Mouse (Mus musculus): ENCODE data around the gene 9130230L23Rik.
"Not testable (repeated sequence)": the region's sequence is repeated elsewhere in the genome, so short reads cannot be mapped to it uniquely, and the experiment has no call there.

Gene 9130230L23Rik

GRCm38 (mm10) chr5:66005041-66005678 is 1.1 kb upstream of the 9130230L23Rik start:
- no peak for DNase-seq

DNA sequence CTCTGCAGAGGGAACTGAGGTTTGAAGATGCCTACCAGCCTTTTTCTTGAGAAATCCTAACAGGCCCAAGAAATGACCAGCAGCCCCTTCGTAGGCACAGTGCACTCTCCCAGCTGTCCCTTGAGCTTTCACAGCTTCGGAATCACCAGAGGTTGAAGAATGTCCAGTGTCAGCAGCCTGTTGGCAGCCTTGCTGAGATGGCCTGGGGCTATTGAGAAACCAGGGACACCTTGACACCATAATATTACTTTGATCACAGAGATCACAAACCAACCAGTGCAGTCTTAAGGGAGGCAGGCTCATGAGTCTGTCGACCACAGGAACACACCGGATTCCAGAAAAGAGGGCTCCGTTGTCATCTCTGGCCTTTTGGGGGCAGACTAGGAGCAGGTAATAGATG is 2.9 kb downstream of the 9130230L23Rik start:
- no peak for DNase-seq

DNA sequence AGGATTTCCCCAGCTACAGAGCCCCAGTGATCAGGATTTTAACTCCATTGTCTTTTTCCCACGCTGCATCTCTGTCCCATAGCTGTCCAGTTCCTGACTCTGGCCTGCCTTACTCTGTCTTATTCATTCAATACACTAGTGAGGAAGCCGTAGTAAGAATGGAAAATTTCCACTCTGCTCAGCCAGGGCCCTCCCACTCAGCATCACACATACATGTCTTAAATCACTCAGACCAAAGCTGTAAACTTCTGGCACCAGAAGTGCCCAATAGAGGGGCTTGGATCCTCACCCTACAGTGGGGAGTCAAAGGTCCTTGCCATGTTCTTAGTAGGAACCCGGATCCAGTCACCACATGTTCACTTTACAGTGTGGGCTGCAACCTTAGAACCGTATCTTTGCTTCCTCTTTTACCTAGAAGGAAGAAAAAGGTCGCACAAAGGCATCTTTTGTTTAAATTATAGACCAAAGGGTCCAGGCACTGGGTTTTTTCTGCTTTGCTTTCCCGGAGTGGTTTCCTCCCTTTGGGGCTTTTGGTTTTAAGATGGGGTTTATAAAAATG is 3.4 kb downstream of the 9130230L23Rik start:
- DNase-seq: no peak

GRCm38 (mm10) chr5:66000074-66000473 is 4.0 kb downstream of the 9130230L23Rik start:
- DNase-seq: peak; percentile 93

DNA sequence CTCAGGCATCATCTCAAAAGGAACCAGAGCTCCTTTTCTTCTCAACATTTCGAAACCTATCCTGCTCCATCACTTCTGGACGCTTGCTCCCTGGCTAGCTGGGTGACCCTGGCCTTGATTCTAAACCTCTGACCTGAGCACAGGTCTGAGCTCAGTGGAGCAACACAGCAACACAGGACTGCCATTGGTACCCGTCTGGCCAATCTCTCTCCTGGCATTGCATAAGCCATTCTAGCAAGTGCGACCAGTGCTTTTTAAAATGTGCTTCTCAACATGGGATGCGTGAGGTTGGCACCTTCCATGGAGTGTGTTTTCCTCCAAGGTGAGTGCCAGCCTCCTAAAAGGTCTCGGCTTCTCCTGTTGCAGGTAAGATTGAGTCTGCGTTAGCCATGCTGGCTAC is 5.0 kb downstream of the 9130230L23Rik start:
- DNase-seq: no peak

GRCm38 (mm10) chr5:65997813-65998212 is 6.3 kb downstream of the 9130230L23Rik start:
- DNase-seq: no peak

DNA sequence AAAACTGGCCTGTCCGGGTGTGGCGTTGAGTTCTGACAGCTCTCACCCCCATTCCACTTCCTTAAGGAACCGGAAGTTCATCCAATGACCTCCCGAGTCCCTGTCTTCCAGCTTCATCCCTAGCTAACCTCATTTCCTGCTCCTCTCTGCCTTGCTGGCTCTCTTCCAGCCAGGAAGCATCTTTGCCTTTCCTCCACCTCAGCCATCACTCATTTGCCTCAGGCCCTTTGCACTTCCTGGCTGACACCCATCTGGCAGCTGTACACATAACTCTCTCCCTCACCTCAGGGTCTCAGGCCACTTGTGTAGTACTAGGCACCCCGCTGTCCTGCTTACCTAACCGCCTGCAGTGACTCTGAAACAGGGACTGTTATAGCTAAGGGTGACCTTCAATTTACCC is 9.4 kb downstream of the 9130230L23Rik start:
- peak; percentile 70 for DNase-seq

DNA sequence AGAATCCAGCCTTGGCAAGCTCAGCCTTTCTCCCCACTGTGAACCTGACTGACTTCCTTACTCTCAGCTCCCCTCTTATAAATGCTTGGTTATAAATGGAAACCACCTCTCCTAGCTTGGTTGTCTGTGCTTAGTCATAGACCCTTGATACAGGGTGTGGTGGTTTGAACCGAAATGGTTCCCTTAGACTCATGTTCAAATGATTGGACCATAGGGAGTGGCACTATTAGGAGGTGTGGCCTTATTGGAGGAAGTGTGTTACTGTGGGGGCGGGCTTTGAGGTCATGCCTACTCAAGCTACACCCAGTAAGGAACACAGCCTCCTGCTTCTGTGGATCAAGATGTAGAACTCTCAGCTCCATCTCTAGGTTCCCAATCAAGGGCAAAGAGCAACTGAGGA is 12.9 kb downstream of the 9130230L23Rik start:
- DNase-seq: no peak

DNA sequence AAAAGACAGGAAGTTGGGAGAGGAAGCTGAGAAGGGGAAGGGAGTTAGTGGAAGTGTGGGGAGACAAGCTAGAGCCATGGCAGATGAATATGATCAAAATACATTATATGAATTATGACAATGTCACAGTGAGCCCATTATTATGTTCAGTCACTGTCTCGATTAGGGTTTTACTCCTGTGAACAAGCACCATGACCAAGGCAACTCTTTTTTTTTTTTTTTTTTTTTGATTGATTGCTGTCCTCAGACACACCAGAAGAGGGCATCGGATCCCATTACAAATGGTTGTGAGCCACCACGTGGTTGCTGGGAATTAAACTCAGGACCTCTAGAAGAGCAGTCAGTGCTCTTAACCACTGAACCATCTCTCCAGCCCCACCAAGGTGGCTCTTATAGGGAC is 17.1 kb downstream of the 9130230L23Rik start:
- DNase-seq: not testable (repeated sequence)

DNA sequence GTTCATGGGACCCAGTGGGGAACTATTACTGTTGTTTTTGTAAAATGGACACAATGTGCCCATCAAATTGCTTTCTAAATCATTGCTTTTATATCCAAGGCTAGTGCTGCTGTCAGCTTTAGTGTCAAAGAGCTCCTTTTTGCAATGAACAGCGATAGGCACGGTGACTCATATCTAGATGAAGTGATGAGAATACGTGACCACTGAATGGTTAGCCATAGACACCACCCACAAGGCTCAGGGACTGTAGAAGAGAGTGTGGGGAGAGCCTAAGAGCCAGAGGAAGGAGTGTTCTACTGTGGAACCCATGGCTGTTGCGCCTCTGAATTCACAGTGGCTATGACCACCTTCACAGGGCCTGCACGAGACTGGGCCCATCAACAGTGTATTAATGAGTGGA is 17.7 kb downstream of the 9130230L23Rik start:
- DNase-seq: no peak

- DNase-seq: no peak
Observed at GRCm38 (mm10) chr5:65975731-65976130, 28.4 kb downstream of the 9130230L23Rik start.

DNA sequence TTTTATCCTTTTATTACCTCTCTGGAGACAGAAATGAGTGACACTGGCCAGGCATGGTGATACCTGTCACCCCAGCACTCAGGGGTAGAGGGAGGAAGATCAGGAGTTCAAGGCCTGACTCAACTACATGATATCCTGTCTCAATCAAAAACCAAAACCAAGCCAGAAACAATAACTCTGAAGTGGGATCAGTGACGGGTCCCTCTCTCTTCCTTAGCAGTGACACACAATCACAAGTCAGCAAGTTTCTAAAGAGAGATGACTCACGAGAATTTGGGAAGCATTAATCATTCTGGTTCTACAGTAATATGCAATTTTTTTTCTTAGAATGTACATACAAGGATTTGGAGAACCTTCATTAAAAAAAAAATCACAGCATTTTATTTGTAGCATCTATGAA is 30.9 kb downstream of the 9130230L23Rik start:
- no peak for DNase-seq

DNA sequence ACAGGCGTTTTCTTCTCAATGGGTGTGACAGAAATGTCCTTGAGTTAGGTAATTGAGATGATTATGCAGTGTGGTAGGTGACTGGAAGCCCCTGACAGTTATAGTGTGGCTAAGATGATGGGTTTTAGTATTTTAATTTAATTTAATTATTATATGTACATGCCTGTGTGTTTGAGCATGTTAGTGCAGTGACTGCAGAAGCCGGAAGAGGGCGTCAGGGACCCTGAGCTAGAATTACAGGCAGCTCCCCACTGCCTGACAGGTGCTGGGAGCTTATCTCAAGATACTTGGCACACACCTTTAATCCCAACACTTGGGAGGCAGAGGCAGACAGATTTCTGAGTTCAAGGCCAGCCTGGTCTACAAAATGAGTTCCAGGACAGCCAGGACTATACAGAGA is 36.1 kb downstream of the 9130230L23Rik start:
- DNase-seq: no peak

DNA sequence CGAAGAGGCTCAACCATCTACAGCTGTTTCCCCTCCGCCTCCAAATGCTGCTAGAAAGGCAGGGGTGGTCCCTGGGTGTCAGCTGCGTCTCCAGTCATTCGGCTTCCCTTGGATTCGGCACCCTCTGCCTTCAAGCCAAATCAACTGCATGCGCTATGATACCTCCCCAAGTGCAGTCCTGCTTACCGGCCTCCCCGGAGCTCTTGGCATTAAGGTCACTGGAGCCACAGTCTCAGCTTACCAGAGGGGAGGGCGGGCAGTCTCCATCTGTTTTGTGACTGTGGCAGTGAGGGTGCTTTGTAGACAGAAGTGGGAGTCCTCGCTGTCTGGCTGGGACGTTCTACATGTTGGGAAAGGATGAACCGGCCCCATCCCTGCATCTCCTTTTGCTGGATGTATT is 37.0 kb downstream of the 9130230L23Rik start:
- no peak for DNase-seq

DNA sequence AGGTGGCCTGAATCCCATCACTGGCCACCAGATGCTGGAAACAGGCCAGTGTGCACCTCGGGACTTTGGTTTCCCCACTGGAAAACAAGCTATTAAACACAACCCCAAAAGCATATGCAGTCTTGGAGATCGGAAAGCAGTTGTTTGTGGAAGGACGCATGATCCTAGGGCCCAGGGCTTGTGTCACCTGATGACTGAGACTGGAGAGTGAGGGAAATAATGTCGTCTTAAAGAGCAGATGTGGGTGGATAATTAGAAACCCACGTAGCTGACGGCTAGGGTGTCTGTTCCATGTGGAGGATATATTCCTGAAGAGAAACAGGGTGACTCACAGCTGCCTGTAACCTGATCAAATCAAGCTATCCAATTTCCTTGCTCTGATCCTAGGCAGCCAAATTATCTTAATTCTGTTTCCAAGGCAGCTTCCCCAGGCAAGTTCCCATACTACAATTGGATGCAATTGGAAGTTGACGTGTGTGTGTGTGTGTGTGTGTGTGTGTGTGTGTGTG is 38.3 kb downstream of the 9130230L23Rik start:
- DNase-seq: no peak

DNA sequence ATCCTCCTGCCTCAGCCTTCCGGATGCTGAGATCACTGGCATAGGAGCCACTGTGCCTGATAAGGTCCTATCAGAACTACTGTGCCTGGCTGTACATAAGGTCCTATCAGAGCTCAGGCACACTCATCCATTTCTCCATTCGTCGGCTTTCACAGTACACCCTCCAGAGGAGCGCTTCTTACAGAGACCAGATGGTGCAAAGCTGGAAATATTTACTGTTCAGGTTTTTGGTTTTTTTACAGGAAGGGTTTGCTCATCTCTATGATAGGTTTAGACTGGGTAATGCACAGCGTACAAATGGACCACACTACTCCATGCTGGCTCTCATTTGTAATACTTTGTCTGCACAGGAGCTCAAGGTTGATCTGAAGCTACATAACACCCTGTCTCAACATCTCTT is 40.8 kb downstream of the 9130230L23Rik start:
- DNase-seq: no peak

- no peak for DNase-seq
Observed at GRCm38 (mm10) chr5:65960597-65960950, 43.5 kb downstream of the 9130230L23Rik start.

DNA sequence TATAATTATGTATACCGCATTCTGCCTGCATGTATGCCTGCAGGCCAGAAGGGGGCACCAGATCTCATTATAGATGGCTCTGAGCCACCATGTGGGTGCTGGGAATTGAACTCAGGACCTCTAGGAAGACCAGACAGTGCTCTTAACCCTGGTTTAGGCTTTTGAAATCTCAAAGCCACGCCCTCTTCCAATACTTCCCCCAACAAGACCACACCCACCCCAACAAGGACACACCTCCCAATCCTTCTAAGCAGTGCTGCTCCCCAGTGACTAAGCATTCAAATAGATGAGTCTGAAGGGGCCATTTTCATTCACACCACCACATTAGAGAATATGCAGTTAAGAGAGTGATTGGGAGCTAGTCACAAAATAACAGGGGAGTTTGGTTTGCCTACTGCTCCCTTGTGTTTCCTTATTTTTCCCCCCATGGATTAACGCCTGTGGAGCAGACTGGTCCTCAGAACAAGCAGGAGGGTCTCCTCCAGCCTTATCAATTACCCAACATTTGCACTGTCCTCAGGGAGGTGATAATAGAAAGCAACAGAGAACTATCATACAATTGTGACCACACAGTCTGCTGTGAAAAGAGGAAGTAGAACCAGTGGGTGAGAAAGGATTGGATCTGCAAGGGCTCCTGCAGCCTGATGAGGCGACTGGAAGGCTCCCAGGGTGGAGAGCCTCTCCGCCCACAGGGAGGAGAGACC is 44.0 kb downstream of the 9130230L23Rik start:
- no peak for DNase-seq

- peak; percentile 37 for DNase-seq
Observed at GRCm38 (mm10) chr5:65958597-65958996, 45.5 kb downstream of the 9130230L23Rik start.

DNA sequence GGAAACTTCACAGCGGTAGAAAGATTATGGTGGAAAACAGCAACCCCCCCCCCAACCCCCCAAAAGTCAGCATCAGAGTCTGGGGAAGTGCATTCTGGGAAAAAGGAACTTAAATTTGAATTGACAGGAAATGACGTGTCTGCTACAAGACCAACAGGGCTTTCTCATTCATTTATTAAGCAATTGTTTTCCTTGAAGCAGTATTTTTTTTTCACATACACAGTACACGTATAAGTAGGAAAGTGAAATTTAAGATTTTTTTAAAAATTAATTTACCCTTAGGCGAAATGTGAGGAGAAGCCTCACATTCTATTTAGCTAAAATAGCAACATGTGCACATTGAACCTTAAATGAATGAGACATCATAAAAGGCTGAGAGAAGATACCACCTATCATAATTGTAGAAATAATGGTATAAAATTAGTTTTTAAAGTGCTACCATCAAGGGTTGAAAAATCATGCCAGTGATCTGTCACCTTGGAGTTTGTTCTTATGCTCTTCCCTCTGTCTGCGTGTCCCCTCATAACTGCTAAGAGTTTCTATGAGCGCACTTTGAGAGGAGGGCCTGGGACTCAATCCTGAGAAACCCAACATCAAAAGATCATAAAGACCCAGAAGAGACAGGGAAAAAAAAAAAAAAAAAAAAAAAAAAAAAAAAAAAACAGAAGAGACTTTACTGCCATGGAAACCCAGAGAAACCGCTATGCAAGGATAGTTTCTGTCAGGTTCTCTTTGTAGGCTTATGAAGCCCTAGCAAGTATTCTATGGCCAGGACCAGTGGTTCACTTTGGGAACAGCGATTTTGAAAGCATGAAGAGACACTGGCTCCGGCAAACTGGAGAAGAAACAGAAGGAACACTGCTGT is 47.7 kb downstream of the 9130230L23Rik start:
- DNase-seq: no peak

DNA sequence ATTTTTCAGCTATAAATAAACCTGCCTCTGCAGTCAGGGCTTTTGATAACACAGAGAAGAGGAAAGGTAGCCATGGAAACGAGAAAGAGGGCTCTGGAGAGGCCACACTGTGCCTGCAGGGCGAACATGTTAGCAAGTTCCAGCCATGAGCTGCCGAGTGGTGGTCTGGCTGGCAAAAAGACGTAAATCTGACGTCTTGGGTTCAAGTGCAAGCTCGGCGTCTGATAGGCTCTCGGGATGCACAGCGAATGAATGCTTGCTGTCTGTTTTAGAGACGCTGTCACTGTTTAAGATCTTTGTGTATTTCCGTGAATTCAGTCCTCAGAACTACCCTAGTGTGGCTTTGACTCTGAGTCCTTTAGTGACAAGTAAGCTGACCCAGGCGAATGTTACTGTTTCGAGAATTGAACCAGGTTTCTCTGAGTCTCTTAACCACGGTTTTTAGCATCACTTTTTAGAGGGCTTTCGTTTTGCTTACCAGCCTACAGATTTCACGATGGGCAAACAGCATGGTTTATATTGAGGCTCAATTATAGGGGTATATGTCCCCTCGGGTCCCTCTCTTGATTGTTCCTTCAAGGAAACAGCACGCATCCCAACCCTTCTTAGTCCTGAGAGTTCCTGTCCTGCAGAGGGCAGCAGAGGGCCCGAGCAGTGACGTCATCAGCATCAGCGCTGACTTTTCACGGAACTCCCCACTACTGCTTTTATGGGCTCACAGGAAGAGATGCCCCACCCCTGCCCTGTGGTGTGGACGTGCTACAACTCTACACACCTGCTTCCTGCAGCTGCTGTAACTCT is 48.5 kb downstream of the 9130230L23Rik start:
- peak; percentile 84 for DNase-seq

Data from kidney, adult 9 months (tissue).